Mouse (Mus musculus): ENCODE data around the gene Kif7.

Kif7 gene

DNA sequence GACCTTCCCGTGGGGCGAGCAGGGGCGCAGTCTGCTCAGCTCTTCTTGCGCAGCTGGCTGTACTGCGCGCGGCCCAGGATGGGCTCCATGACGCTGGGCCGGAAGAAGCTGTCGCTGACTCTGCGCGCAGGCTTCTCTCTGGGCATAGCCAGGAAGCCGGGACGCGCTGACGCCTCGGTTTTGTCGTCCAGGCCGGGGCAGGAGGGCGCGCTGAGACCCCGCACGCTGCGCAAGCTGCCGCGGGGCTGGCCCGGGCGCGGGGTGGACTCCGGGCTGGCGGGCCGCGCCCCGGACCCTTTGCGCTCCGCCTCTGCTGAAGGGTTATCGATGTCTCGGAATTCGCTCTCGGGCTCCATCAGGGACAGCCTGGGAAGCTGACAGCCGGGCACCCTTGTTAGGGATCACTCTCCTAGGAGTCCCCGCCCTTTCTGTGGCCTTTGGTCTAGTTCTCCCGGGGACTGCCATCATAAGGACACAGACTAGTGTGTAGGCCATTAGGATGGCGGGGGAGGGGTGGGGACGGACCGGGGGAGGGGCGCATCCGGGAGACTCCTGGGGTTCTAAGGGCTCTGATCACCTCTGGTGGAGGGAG lies 6.0 kb upstream of the Kif7 start:
- DNase-seq, result no peak

DNA sequence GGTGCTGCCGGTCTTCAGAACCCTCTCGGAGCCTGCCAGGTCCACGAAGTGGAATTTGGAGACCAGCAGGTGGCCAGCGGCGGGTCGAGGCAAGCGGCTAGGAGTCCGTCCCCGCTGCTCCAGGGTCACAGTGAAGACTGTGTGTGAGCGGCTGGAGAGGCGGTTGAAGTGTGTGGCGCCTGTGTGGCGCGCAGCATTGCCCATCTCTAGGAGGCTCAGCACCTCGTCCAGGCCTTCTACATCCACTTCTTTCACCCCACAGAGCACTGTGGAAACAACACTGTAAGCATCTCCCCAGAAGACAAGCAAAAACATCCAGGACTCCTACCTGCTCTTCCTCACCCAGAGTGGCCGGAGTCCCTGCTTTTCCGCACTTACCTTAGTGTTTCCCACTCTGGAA lies 4.7 kb downstream of the Kif7 start:
- no peak for DNase-seq

DNA sequence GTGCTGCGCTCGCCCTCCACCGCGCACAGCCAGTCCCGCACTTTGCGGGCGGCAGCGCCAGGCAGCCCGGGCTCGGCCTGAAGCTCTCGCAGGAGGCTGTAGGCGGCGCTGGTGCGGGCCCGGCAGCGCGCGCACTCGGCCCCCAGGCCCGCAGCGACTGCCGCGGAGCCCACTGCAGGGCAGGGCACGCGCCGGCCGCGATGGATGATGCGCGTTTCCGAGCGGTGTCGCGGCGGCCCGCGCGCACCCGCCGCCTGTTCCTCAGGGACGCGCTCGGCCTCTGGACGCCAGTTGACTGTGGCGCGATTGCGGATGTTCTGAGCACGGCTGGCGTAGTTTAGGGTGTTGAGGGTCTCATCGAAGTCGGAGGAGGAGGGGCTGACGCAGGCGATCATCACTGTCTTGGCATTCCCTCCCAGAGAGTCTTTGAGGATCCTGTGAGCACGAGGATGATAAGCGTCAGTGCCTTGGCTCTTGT lies 5.4 kb downstream of the Kif7 start:
- no peak for DNase-seq

DNA sequence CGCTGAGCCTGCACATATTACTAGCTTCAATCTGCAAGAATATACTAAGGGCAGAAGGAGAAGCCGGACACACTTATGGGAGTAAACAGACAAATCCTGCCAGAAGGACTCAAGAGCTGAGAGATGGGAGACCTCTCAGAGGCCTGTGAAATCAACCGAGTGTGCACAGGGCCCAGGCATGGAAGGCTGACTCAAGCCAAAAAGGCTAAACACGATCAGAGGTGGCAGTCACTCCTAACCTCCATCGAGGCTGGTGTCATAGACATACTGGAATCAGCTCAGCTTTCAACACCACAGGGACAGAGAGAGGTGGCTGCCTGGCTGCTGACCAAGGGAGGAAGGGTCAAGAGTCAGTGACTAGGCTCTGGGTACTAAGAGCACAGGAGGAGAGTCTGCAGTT lies 10.3 kb downstream of the Kif7 start:
- DNase-seq, result no peak

DNA sequence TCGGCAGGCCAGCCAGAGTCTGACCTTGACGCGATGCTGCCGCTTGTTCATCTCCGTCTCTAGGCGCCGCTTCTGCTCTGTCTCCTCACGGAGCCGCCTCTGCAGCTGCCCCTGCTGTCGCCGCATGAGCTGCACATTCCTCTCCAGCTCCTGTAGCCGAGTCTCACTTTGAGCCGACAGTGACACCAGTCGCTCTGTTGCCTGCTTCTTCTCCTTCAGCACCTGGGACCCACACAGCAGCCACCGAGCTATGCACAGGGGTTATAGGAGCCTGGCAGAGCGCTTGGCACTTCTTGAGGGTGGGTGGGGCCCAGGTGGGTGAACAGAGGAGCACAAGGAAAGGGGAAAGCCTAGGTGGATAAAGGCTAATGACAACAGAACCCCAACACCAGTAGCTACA lies 12.8 kb downstream of the Kif7 start:
- no peak for DNase-seq

DNA sequence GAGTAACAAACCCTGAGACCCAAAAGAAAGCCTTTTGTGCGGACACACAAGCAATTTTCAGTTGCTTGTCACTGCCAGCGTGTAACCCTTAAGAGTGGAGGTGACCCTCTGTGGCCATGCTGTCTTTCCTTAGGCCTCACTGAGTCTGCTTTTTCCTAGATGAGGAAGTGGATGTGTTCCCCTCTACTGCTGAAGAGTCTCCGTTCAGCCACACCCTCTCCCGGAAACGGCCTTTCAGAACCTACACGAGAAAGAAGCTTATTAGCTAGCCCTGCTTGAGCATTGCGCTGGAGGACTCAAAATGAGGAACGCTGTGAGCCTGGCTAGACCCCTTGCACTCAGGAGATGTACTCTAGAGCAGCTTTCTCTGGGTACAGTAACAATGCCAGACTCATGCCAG lies 19.0 kb downstream of the Kif7 start:
- DNase-seq, result no peak

GRCm38 (mm10) chr7:79680231-79680630 lies 35.3 kb downstream of the Kif7 start:
- DNase-seq, result no peak

- DNase-seq, result no peak
These were observed 36.3 kb downstream of the Kif7 start for GRCm38 (mm10) chr7:79679186-79679585.

- no peak for DNase-seq
These were observed 44.5 kb downstream of the Kif7 start for GRCm38 (mm10) chr7:79670900-79671604.

- no peak for DNase-seq
These were observed 48.8 kb downstream of the Kif7 start for GRCm38 (mm10) chr7:79666690-79667089.

- no peak for DNase-seq
These were observed 54.1 kb downstream of the Kif7 start for GRCm38 (mm10) chr7:79661253-79661890.

DNA sequence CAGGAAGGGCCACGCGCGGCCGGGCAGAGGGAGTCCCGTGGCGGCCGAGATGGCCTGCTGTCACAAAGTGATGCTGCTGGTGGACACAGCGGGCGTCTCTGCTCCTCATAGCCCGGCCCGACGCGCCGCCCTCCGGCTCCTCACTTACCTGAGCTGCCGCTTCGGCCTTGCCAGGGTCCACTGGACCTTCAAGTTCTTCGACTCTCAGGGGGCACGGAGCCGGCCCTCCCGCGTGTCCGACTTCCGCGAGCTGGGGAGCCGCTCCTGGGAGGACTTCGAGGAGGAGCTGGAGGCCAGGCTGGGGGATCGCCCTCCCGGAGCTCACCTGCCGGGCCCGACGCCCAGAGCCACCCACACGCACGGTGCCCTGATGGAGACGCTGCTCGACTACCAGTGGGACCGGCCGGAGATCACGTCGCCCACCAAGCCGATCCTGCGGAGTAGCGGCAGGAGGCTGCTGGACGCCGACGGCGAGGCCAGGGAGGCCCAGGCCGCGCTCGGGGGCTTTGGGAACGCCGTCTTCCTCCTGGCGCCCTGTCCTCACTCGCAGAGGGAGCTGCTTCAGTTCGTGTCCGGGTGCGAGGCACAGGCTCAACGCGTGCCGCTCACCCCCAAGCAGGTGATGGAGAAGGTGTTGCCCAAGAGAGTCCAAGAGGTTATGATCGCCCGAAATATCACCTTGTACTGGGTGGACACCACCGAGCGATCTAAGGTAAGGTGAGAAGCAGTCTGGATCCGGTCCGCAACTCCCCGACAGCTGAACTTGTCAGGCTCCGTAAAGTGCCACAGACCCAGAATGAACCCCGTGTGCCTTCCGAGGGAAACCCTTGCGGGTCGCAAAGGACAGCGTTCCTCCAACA lies 55.0 kb downstream of the Kif7 start:
- no peak for DNase-seq

- DNase-seq, result peak; percentile 97
These were observed 55.8 kb downstream of the Kif7 start, which contains the start of gene Ticrr for GRCm38 (mm10) chr7:79659578-79660290. Gene Ticrr, plus strand, starts transcription at chr7:79660196.

DNA sequence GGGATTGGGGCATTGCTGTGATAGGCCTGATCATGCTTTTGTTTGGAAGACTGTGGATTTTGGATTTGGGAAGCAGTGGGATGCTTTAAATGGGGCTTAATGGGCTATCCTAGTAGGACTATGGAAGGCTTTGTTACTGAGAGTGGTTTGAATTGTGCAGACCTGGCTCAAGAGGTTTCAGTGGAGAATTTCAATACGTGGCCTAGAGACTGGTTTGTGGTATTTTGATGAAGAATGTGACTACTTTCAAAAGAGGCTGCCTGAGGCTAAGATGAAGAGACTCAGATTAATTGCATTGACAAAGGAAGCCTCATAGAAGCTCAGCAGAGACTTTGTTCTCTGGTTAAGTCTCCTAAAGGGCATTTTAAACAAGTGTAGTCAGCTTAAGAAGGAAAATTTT lies 60.9 kb downstream of the Kif7 start:
- no peak for DNase-seq

DNA sequence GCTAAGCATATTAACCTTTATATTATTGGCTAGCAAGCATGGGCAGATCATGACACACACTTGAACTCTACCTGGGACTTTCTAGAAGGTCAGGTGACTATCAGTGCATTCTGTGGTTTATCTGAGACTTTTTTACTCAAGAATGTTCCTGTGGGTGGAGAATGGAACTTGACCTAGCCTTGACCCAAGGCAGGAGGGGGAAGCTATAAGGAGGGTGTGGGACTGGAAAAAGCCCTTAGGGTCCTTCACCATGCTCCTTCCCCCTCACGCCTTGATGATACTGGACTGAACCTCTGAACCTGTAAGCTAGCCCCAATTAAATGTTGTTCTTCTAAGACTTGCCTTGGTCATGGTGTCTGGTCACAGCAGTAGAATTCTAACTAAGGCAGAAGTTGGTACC lies 61.3 kb downstream of the Kif7 start:
- no peak for DNase-seq

DNA sequence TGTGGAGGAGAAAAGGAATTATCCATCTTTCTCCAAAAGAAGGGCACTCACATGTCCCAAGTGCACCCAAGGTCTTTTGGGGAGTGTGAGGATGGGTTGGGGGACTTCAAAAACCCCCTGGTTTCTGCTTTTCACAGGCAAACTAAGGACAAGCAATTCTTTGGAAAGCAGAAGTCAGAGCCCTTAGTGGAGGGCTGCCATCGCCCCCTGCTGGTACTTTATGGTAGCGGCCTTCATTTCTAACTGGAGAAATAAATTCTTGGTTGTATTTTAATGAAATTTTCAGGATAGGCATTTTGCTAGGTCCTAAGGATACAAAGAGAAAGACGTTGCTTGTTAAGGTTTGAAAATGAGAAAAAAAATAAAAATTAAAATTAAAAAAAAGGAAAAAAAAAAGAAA lies 66.5 kb downstream of the Kif7 start:
- peak; percentile 24 for DNase-seq
